Mouse (Mus musculus): Measurements from ENCODE around the gene Epb41l3. TPM values are rescaled to one million over a fixed set of nuclear protein-coding genes. Genes with fewer than 3 reads are reported as not detected.

The Epb41l3 gene
- polyA plus RNA-seq, 1 experiment from 2014 or later, result 97.6 TPM

DNA sequence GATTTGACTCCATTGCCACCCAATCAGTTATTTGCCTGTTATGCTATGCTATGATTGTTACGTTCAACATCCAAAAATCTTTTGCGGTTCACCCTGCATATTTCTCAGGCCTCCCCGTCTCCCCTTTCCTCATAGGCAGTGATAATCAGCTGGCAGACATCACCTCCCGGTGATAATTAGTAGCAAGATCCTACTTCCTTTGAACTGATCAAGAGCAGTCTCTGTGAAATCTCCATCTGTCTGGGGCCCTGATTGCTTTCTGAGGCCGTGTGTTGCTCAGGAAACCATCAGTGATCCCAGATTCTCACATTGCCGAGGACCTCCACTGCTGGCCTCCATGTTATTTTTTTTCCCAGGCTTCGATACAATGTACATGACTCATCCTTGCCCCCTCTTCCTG is 22.5 kb downstream of the Epb41l3 start:
- ATAC-seq (ENCODE audit: insufficient read depth, low FRiP score, low TSS enrichment) (no peak), DNase-seq (ENCODE audit: low spot score) (no peak)
- Histone ChIP-seq H3K27ac (ENCODE audit: low read depth, low read length) (no peak overlapping the region), H3K4me2 (ENCODE audit: low read depth) (no peak overlapping the region), H3K4me3 (ENCODE audit: low read depth, low read length) (no peak overlapping the region), H3K4me1 (ENCODE audit: control insufficient read depth, insufficient read depth, low read length) (no peaks in the 10 kb centered on the region), H3K9me3 (ENCODE audit: control insufficient read depth, low read length) (no peaks in the 10 kb centered on the region), H3K9ac (ENCODE audit: low read length) (no peak overlapping the region), H3K36me3 (ENCODE audit: control insufficient read depth, insufficient read depth, low read length) (no peaks in the 10 kb centered on the region), H3K27me3 (ENCODE audit: control insufficient read depth, insufficient read depth, low read length) (no peaks in the 10 kb centered on the region)
- 68% methylated on average over 7 of the region's 7 CpGs for WGBS

DNA sequence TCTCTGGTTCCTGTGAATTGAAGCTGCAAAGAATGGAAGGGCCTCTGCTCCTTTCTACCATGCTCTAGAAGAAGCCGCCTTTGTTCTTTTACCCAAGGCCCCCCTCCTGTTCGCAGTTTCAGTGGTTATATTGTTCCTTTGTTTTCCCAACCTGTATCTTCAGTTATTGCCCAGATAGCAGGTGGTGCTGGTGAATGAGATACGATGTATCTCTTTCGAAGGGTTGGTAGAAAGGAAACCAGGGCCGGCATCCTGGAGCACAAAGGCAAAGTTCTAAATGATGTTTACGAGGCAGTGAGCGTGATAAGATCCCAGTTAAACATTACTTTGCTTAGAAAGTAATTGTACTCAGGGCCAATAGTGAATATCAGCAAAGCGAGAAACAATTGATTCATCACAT is 27.8 kb downstream of the Epb41l3 start:
- Histone ChIP-seq H3K9me3 (ENCODE audit: control insufficient read depth, low read length) (no peaks in the 10 kb centered on the region), H3K4me2 (ENCODE audit: low read depth) (no peak overlapping the region), H3K27me3 (ENCODE audit: control insufficient read depth, insufficient read depth, low read length) (no peaks in the 10 kb centered on the region), H3K9ac (ENCODE audit: low read length) (no peak overlapping the region), H3K4me1 (ENCODE audit: control insufficient read depth, insufficient read depth, low read length) (no peaks in the 10 kb centered on the region), H3K27ac (ENCODE audit: low read depth, low read length) (no peak overlapping the region), H3K4me3 (ENCODE audit: low read depth, low read length) (no peak overlapping the region), H3K36me3 (ENCODE audit: control insufficient read depth, insufficient read depth, low read length) (no peaks in the 10 kb centered on the region)
- WGBS, result 49% methylated on average over 8 of the region's 8 CpGs
- ATAC-seq (ENCODE audit: insufficient read depth, low FRiP score, low TSS enrichment) (no peak), DNase-seq (ENCODE audit: low spot score) (no peak)

- 67% methylated on average over 14 of the region's 14 CpGs for WGBS
- no peaks in the 10 kb centered on the region for H3K9me3 ChIP-seq (ENCODE audit: control insufficient read depth, low read length)
- no peaks in the 10 kb centered on the region for H3K4me1 ChIP-seq (ENCODE audit: control insufficient read depth, insufficient read depth, low read length)
- H3K27me3 ChIP-seq (ENCODE audit: control insufficient read depth, insufficient read depth, low read length), result no peaks in the 10 kb centered on the region
- no peak overlapping the region for H3K4me3 ChIP-seq (ENCODE audit: low read depth, low read length)
- H3K4me2 ChIP-seq (ENCODE audit: low read depth), result no peak overlapping the region
- no peak overlapping the region for H3K9ac ChIP-seq (ENCODE audit: low read length)
- no peak for DNase-seq (ENCODE audit: low spot score)
- ATAC-seq (ENCODE audit: insufficient read depth, low FRiP score, low TSS enrichment), result no peak
- H3K27ac ChIP-seq (ENCODE audit: low read depth, low read length), result no peak overlapping the region
- no peaks in the 10 kb centered on the region for H3K36me3 ChIP-seq (ENCODE audit: control insufficient read depth, insufficient read depth, low read length)
Measured at GRCm38 (mm10) chr17:69105035-69105798, 29.7 kb downstream of the Epb41l3 start.

DNA sequence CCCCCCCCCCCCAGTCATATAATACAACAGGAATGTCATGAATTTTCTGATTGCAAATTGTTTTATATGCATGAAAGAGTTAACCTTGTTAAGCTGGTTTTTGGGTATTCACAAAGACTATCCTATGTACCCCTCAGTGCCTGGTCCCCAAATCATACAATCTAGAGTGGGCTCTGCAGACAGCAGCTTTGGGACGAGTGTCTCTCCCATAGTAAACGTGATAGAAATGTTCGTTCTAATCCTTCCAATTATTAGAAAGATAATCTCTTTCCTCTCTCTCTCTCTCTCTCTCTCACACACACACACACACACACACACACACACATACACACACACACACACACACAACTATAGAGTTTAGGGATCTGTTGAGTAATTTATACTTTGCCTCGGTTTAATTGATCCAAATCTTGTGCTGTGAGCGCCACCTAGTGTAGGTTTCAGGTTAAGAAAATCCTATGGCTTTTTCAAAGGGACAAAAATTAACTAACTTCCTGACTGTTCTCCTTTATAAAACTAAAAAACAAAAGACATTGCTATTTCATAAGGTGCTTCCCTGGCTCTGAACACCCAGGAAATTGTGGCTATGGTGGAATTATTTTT is 30.4 kb downstream of the Epb41l3 start:
- Histone ChIP-seq H3K4me1 (ENCODE audit: control insufficient read depth, insufficient read depth, low read length) (no peaks in the 10 kb centered on the region), H3K9me3 (ENCODE audit: control insufficient read depth, low read length) (no peaks in the 10 kb centered on the region), H3K27ac (ENCODE audit: low read depth, low read length) (no peak overlapping the region), H3K36me3 (ENCODE audit: control insufficient read depth, insufficient read depth, low read length) (no peaks in the 10 kb centered on the region), H3K4me3 (ENCODE audit: low read depth, low read length) (no peak overlapping the region), H3K9ac (ENCODE audit: low read length) (no peak overlapping the region), H3K4me2 (ENCODE audit: low read depth) (no peak overlapping the region), H3K27me3 (ENCODE audit: control insufficient read depth, insufficient read depth, low read length) (no peaks in the 10 kb centered on the region)
- WGBS, result 39% methylated on average over 5 of the region's 5 CpGs
- ATAC-seq (ENCODE audit: insufficient read depth, low FRiP score, low TSS enrichment), result no peak
- peak; percentile 31 for DNase-seq (ENCODE audit: low spot score)

- no peaks in the 10 kb centered on the region for H3K27me3 ChIP-seq (ENCODE audit: control insufficient read depth, insufficient read depth, low read length)
- 65% methylated on average over 6 of the region's 6 CpGs for WGBS
- H3K27ac ChIP-seq (ENCODE audit: low read depth, low read length), result no peak overlapping the region
Measured at GRCm38 (mm10) chr17:69109216-69109615, 33.7 kb downstream of the Epb41l3 start.

DNA sequence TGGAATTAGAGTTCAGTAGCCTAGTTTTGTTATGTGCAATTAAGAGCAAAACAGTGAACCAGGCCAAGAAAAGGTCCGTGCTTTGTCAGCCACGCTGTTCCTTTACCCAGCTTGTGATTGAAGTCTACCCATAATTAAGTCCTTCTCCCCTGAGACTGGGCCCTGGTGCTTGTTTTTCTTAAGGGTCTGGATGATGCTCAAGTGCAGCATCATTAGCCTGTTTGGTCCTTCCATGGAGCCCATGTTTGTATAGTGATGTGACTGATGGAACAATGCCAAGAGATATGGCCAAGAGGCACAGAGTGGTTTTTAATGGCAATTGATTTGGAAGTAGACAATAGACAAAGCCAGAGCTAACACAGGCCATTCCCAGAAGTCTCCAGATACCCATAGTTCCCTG is 36.7 kb downstream of the Epb41l3 start:
- Histone ChIP-seq H3K4me1 (ENCODE audit: control insufficient read depth, insufficient read depth, low read length) (no peaks in the 10 kb centered on the region), H3K9ac (ENCODE audit: low read length) (no peak overlapping the region), H3K4me3 (ENCODE audit: low read depth, low read length) (no peak overlapping the region), H3K9me3 (ENCODE audit: control insufficient read depth, low read length) (no peaks in the 10 kb centered on the region), H3K27me3 (ENCODE audit: control insufficient read depth, insufficient read depth, low read length) (no peaks in the 10 kb centered on the region), H3K27ac (ENCODE audit: low read depth, low read length) (no peak overlapping the region), H3K36me3 (ENCODE audit: control insufficient read depth, insufficient read depth, low read length) (no peaks in the 10 kb centered on the region), H3K4me2 (ENCODE audit: low read depth) (no peak overlapping the region)
- ATAC-seq (ENCODE audit: insufficient read depth, low FRiP score, low TSS enrichment), result no peak
- WGBS, result 85% methylated on average over 2 of the region's 2 CpGs
- DNase-seq (ENCODE audit: low spot score), result no peak

More at GRCm38 (mm10) chr17:69109216-69109615, 33.7 kb downstream of the Epb41l3 start:
- no peak for ATAC-seq (ENCODE audit: insufficient read depth, low FRiP score, low TSS enrichment)
- no peaks in the 10 kb centered on the region for H3K4me1 ChIP-seq (ENCODE audit: control insufficient read depth, insufficient read depth, low read length)
- DNase-seq (ENCODE audit: low spot score), result no peak
- H3K36me3 ChIP-seq (ENCODE audit: control insufficient read depth, insufficient read depth, low read length), result no peaks in the 10 kb centered on the region
- H3K9me3 ChIP-seq (ENCODE audit: control insufficient read depth, low read length), result no peaks in the 10 kb centered on the region
- H3K4me3 ChIP-seq (ENCODE audit: low read depth, low read length), result no peak overlapping the region
- no peak overlapping the region for H3K9ac ChIP-seq (ENCODE audit: low read length)
- H3K4me2 ChIP-seq (ENCODE audit: low read depth), result no peak overlapping the region

DNA sequence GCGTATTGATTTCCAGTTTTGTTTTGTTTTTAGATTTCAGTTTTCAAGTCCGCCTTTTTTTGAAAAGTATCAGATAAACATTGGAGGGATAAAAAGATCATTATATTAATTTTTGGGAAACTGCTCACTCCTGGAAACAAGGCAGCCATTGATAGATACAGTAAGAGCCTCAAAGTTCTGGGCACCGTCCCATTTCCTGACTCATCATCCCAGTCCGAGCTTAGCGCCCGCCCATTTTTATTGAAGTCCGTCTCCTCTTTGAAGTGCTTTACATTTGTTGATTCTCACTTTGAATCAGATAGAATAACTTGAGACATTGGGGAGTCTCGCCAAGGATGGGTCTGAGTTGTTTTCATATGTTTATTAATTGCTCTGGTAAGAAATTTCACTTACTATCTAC is 43.7 kb downstream of the Epb41l3 start:
- H3K4me2 ChIP-seq (ENCODE audit: low read depth), result no peak overlapping the region

GRCm38 (mm10) chr17:69120533-69121358 is 45.3 kb downstream of the Epb41l3 start:
- WGBS, result 8% methylated on average over 19 of the region's 19 CpGs
- ATAC-seq (ENCODE audit: insufficient read depth, low FRiP score, low TSS enrichment), result no peak
- Histone ChIP-seq H3K27ac (ENCODE audit: low read depth, low read length) (no peak overlapping the region), H3K9ac (ENCODE audit: low read length) (no peak overlapping the region), H3K27me3 (ENCODE audit: control insufficient read depth, insufficient read depth, low read length) (no peaks in the 10 kb centered on the region), H3K36me3 (ENCODE audit: control insufficient read depth, insufficient read depth, low read length) (no peaks in the 10 kb centered on the region), H3K4me3 (ENCODE audit: low read depth, low read length) (no peak overlapping the region), H3K9me3 (ENCODE audit: control insufficient read depth, low read length) (no peaks in the 10 kb centered on the region), H3K4me2 (ENCODE audit: low read depth) (peak overlapping the region; percentile 21), H3K4me1 (ENCODE audit: control insufficient read depth, insufficient read depth, low read length) (no peaks in the 10 kb centered on the region)
- peak; percentile 40 for DNase-seq (ENCODE audit: low spot score)

More for the DNA sequence above, 43.7 kb downstream of the Epb41l3 start:
- H3K27me3 ChIP-seq (ENCODE audit: control insufficient read depth, insufficient read depth, low read length), result no peaks in the 10 kb centered on the region
- no peak overlapping the region for H3K27ac ChIP-seq (ENCODE audit: low read depth, low read length)
- WGBS, result 88% methylated on average over 8 of the region's 8 CpGs
- no peaks in the 10 kb centered on the region for H3K36me3 ChIP-seq (ENCODE audit: control insufficient read depth, insufficient read depth, low read length)
- H3K4me3 ChIP-seq (ENCODE audit: low read depth, low read length), result no peak overlapping the region
- ATAC-seq (ENCODE audit: insufficient read depth, low FRiP score, low TSS enrichment) (no peak), DNase-seq (ENCODE audit: low spot score) (no peak)
- no peaks in the 10 kb centered on the region for H3K4me1 ChIP-seq (ENCODE audit: control insufficient read depth, insufficient read depth, low read length)
- H3K9me3 ChIP-seq (ENCODE audit: control insufficient read depth, low read length), result no peaks in the 10 kb centered on the region
- no peak overlapping the region for H3K9ac ChIP-seq (ENCODE audit: low read length)
